Mouse (Mus musculus) liver, postnatal 0 days (tissue): ENCODE data around the gene Sv2a. TPM values are rescaled to one million over a fixed set of nuclear protein-coding genes. Genes with fewer than 3 reads are reported as not detected.

ENCODE experiments used
- ATAC-seq: fragments of 200-750 bp; cut with Nextera tagmentation; 2 replicates; pipeline ENCODE4 v1.8.0; 2017; ENCODE audit warnings: mild to moderate bottlenecking, moderate library complexity
- DNase-seq: peaks from one replicate; pipeline ENCODE4 v3.0.0-alpha.2; 2016
- H3K27ac ChIP-seq: fragments of 300-500 bp; sonication (generic); 2 replicates; pipeline ENCODE4 v1.5.1; 2014; ENCODE audit warnings: antibody characterized with exemption, moderate library complexity, mild to moderate bottlenecking, low read depth
- H3K27me3 ChIP-seq: fragments of 300-500 bp; sonication (generic); 2 replicates; pipeline ENCODE4 v1.6.1; 2014; ENCODE audit warnings: low read length, control low read depth, mixed read lengths; ENCODE audit not compliant: insufficient read depth
- H3K36me3 ChIP-seq: fragments of 300-500 bp; sonication (generic); replicated peaks from 2 replicates; pipeline ENCODE4 v1.6.1; 2014; ENCODE audit warnings: mild to moderate bottlenecking, control low read depth, low read length, moderate library complexity, mixed read lengths; ENCODE audit not compliant: insufficient read depth
- H3K4me1 ChIP-seq: fragments of 300-500 bp; sonication (generic); 2 replicates; pipeline ENCODE4 v1.6.1; 2014; ENCODE audit warnings: antibody characterized with exemption, mild to moderate bottlenecking, control low read depth; ENCODE audit not compliant: insufficient read depth
- H3K4me2 ChIP-seq: fragments of 300-500 bp; sonication (generic); 2 replicates; pipeline ENCODE4 v1.6.1; 2014; ENCODE audit warnings: low read depth, mild to moderate bottlenecking, low read length, moderate library complexity, mixed read lengths
- H3K4me3 ChIP-seq: fragments of 300-500 bp; sonication (generic); 2 replicates; pipeline ENCODE4 v1.5.1; 2014; ENCODE audit warnings: low read depth, low read length
- H3K9ac ChIP-seq: fragments of 300-500 bp; sonication (generic); replicated peaks from 2 replicates; pipeline ENCODE4 v1.6.1; 2014; ENCODE audit warnings: mild to moderate bottlenecking, moderate library complexity
- H3K9me3 ChIP-seq: fragments of 300-500 bp; sonication (generic); 2 replicates; pipeline ENCODE4 v1.6.1; 2016; ENCODE audit warnings: mild to moderate bottlenecking, control low read depth, low read length, mixed read lengths
- CTCF ChIP-seq: sonication (generic); IDR thresholded peaks from 2 replicates; pipeline ENCODE4 v1.5.1; 2016; ENCODE audit warnings: antibody characterized with exemption, low read depth
- EP300 ChIP-seq: IDR thresholded peaks from 2 replicates; pipeline ENCODE4 v1.6.1; 2016; ENCODE audit warnings: antibody characterized with exemption, low read depth, mild to moderate bottlenecking
- WGBS: fragments of 180-500 bp; shearing (Covaris S2); extraction: QIAGEN DNeasy Blood & Tissue Kit; methylation state at CpG from one replicate; pipeline ENCODE4 v1.1.7; 2014; ENCODE audit not compliant: insufficient replicate concordance; 5-methylcytosine and 5-hydroxymethylcytosine counted together
- polyA plus RNA-seq: library from polyadenylated mRNA; unstranded; fragments of >200 nt; fragmentation: Nextera tagmentation; extraction: Ambion mirVana; gene quantifications from 2 replicates; pipeline ENCODE4 v1.2.1, GENCODE M21; 2015

Sv2a gene
- polyA plus RNA-seq, 1 experiment from 2014 or later: 0.08 TPM

GRCm38 (mm10) chr3:96152611-96153010 is 28.3 kb upstream of the Sv2a start:
- no peaks in the 10 kb centered on the region for H3K9me3 ChIP-seq
- H3K4me2 ChIP-seq: no peak overlapping the region
- TF ChIP-seq CTCF: no peak
- no peak for TF ChIP-seq EP300
- no peak overlapping the region for H3K27ac ChIP-seq
- WGBS: 89% methylated on average over 5 of the region's 5 CpGs
- H3K27me3 ChIP-seq: no peaks in the 10 kb centered on the region
- no peak overlapping the region for H3K4me3 ChIP-seq
- H3K9ac ChIP-seq: no peak overlapping the region
- ATAC-seq: no peak
- H3K36me3 ChIP-seq: peaks cover 49% of the 10 kb centered on the region
- DNase-seq: no peak
- H3K4me1 ChIP-seq: no peaks in the 10 kb centered on the region

- no peak overlapping the region for H3K27ac ChIP-seq
- H3K9ac ChIP-seq: no peak overlapping the region
- TF ChIP-seq CTCF (no peak), EP300 (no peak)
- ATAC-seq (no peak), DNase-seq (no peak)
- H3K36me3 ChIP-seq: peaks cover 44% of the 10 kb centered on the region
- no peaks in the 10 kb centered on the region for H3K9me3 ChIP-seq
- WGBS: 81% methylated on average over 8 of the region's 8 CpGs
- no peak overlapping the region for H3K4me2 ChIP-seq
- H3K4me3 ChIP-seq: no peak overlapping the region
- peaks cover 10% of the 10 kb centered on the region for H3K4me1 ChIP-seq
- no peaks in the 10 kb centered on the region for H3K27me3 ChIP-seq
These were observed 25.4 kb upstream of the Sv2a start for GRCm38 (mm10) chr3:96155501-96155900.

GRCm38 (mm10) chr3:96159820-96160219 is 21.1 kb upstream of the Sv2a start:
- H3K27me3 ChIP-seq: peaks cover 21% of the 10 kb centered on the region; the same call in 1 of the 2 replicates
- TF ChIP-seq CTCF (no peak), EP300 (0 out of 2 replicates have a peak, but pooled peaks have one; percentile 4)
- no peak overlapping the region for H3K4me3 ChIP-seq
- peak overlapping the region; percentile 82 for H3K4me2 ChIP-seq
- 0 out of 2 replicates have a peak overlapping the region, but pooled peaks have one; percentile 21 for H3K9ac ChIP-seq
- no peaks in the 10 kb centered on the region for H3K9me3 ChIP-seq
- H3K4me1 ChIP-seq: peaks cover 19% of the 10 kb centered on the region
- H3K27ac ChIP-seq: peak overlapping the region; percentile 77
- no peak for DNase-seq
- ATAC-seq: peak; percentile 57
- H3K36me3 ChIP-seq: peaks cover 9% of the 10 kb centered on the region
- WGBS: 55% methylated on average over 4 of the region's 4 CpGs

- TF ChIP-seq CTCF: no peak
- TF ChIP-seq EP300: no peak
- DNase-seq (peak; percentile 43), ATAC-seq (peak; percentile 79)
- peaks cover 19% of the 10 kb centered on the region for H3K4me1 ChIP-seq
- peaks cover 4% of the 10 kb centered on the region for H3K36me3 ChIP-seq
- no peaks in the 10 kb centered on the region for H3K9me3 ChIP-seq
- peak overlapping the region; percentile 38 for H3K9ac ChIP-seq
- H3K27ac ChIP-seq: peak overlapping the region; percentile 77
- H3K4me3 ChIP-seq: no peak overlapping the region
- WGBS: 38% methylated on average over 4 of the region's 4 CpGs
- peak overlapping the region; percentile 82 for H3K4me2 ChIP-seq
- peaks cover 21% of the 10 kb centered on the region; the same call in 1 of the 2 replicates for H3K27me3 ChIP-seq
These were observed 20.6 kb upstream of the Sv2a start for GRCm38 (mm10) chr3:96160222-96160802.

GRCm38 (mm10) chr3:96160803-96161516 is 20.0 kb upstream of the Sv2a start:
- WGBS: 3% methylated on average over 12 of the region's 12 CpGs
- no peak for TF ChIP-seq CTCF
- TF ChIP-seq EP300: no peak
- DNase-seq (peak; percentile 57), ATAC-seq (peak; percentile 61)
- Histone ChIP-seq H3K27me3 (peaks cover 21% of the 10 kb centered on the region; the same call in 1 of the 2 replicates), H3K9me3 (no peaks in the 10 kb centered on the region), H3K9ac (peak overlapping the region; percentile 38), H3K36me3 (no peaks in the 10 kb centered on the region), H3K4me2 (peak overlapping the region; percentile 82), H3K27ac (peak overlapping the region; percentile 77), H3K4me1 (peaks cover 19% of the 10 kb centered on the region), H3K4me3 (peak overlapping the region; percentile 48)

GRCm38 (mm10) chr3:96161869-96162840 is 18.8 kb upstream of the Sv2a start, which contains the start of gene Mtmr11:
Mtmr11 (plus strand) TSS chr3:96162004.
- peak within 1 kb of the TSS; percentile 77 for H3K27ac ChIP-seq
- H3K27me3 ChIP-seq: peaks cover 21% of the 10 kb centered on the region; the same call in 1 of the 2 replicates
- H3K4me2 ChIP-seq: peak within 1 kb of the TSS; percentile 82
- no peaks in the 10 kb centered on the region for H3K9me3 ChIP-seq
- H3K36me3 ChIP-seq: no peaks in the 10 kb centered on the region
- DNase-seq (no peak), ATAC-seq (no peak)
- H3K4me1 ChIP-seq: peaks cover 19% of the 10 kb centered on the region
- TF ChIP-seq EP300: no peak
- 11% methylated on average over 16 of the region's 16 CpGs for WGBS
- peak within 1 kb of the TSS; percentile 48 for H3K4me3 ChIP-seq
- peak within 1 kb of the TSS; percentile 46; the same call in 1 of the 2 replicates for H3K9ac ChIP-seq
